Mouse (Mus musculus): ENCODE measurements around the gene Mttp.

Gene Mttp

DNA sequence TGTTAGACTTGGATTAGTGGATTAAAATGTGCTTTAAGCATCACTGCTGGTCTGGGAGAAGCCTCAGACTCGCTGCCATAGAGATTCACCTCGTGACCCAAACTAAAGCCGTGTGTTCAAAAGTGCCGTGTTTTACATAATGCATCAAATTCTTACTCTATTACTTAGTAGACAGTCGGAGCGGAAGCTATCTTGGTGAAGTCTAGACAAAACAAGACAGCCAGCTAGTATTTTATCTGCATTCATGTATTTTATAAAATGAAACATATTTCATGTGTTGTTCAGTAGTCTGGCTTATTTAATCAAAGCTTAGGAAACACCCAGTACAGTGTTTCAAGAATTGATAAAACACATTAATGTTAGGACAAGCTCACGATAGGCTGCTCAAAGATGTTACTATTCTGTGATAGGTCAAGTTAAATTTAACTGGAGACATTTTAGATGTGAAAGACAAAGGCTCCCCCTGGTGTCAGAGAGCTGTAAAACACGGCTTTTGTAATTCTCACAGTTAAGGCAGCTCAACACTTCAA is at the start of gene Mttp:
Gene Mttp (minus strand): TSS at position 327 of the 530 bp plus-strand sequence.
- in situ Hi-C loops (cut with MboI, MseI): loop anchor here (5.0 to 10.0 kb wide), 3 partner anchors 162 to 370 kb away; partner anchors contain the start of gene Dapp1

DNA sequence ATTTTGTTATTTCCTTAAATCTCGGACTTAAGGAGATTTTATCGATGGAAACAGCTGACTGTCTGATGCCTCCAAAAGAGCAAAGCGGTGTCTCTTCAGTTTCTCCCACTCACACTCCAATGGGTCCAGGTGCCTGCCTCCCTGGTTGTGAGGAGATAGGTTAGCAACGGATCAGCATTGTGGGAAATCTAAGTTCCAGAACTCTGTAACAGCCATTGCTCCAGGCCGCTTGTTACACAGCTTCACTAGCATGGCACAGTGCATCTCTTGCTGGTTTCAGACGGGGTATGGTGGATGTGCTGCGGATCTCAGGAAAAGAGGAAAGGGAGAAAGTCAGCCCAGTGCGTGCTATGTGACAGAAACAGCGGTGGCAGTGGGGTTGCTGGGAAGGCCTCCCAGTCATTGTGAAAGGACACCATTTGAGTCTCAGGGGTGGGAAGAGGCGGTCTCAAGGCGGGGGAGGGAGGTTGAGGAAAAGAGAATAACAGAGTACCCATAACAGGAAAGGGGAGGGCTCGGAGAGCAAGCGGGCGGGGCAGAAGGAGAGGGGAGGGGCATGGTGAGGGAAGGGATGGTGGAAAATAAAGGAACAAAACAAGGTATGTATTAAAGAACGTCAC is 49.0 kb upstream of the Mttp start, which contains the start of gene 4930579F01Rik:
Gene 4930579F01Rik (minus strand): TSS at position 143 of the 620 bp plus-strand sequence.
- in situ Hi-C loops (cut with MboI, MseI): no loop called here

DNA sequence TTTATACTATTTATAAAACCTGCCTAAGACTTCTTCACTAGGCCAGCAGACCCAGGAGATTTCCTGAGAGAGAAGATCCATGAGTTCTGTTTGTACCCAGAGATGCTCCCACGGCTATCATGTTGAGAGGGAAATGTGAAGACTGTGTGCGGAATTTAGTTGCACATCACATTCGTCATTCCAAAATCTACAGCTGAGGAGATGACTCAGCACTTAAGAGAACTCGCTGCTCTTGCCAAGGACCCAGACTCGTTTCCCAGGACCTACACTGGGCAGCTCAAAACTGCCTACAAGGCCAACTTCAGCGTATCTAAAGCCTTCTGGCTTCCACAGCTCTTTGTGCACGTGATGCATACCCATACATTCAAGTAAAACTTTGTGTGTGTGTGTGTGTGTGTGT is 47.5 kb upstream of the Mttp start:
- in situ Hi-C loops (cut with MboI, MseI): no loop called here

DNA sequence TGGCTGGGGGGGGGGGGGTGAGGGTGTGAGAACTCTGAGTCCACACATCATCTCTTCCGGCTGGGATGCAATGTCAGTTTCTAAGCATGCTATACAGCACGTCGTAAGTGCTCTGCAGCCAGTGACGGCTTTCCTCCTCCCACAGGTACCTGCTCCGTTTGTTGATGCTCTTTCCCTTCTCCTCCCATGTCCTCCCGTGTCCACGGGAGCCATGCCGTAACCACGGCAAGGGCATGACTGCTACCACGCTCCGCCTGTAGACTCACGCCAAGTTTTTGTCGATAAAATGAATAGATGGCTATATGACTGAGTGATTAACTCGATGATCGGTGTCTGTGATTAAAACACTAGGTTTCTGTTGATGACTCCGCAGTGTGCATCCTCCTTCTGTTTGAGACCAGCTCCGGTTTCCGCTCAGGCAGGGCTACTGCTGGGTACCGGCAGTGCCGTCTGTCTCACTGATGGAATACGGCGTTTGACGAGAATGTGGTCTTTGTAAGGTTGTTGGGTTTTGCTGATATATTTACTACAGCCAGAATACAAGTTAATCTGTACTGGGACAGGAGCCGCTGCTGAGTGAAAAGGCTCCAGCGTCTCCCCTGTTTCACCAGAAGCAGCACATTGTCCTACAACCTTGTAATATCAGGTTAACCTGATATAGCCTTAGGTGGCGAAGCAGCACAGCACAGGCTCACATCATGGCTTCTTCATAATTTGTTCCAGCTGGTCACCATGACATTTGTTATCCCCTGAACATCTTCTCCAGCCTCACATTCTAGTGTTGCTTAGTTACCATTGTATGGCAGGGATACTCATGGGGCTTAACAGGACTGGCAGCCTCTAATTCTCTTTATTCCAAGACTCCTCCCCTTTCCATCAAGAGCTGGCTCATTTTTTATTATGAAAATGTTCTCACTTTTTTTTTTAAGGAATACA is 41.5 kb upstream of the Mttp start:
- in situ Hi-C loops (cut with MboI, MseI): no loop called here

DNA sequence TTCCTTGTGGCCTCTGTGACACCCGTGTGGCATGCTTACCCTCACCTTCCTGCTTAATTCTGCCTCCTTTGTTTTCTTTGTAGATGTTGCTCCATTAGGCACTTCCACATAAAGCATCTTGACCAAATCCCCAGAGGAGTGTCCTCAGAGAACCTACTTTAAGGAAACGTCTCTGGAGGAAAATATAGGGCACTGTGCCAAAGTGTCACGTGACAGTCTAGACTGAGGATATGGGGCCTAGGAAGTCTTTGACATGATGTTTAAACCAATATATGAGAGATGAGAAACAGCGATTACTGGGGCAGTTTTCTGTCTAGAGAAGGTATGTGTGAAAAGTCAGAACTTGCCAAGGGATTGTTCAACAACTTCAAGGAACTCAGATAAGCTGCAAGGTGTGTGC is 40.5 kb upstream of the Mttp start:
- in situ Hi-C loops (cut with MboI, MseI): no loop called here

DNA sequence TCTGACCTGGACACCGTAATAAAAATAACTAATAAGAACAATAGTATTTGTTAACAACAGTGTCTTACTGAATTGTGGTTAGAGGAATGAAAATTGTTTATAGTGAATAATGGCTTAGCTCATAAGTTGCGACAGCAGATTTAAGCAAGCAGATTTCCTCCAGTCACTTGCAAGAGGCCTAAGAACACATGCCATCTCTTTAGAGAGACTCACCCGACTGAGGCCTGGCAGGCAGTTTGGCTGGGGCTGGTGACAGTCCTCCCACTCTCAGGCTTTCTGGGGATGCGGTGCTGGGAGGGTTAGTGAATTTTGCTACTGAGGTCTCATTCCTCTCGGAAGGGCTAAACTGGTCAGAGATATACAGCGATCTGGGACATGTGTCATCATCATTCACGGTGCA is 38.6 kb upstream of the Mttp start:
- in situ Hi-C loops (cut with MboI, MseI): no loop called here

DNA sequence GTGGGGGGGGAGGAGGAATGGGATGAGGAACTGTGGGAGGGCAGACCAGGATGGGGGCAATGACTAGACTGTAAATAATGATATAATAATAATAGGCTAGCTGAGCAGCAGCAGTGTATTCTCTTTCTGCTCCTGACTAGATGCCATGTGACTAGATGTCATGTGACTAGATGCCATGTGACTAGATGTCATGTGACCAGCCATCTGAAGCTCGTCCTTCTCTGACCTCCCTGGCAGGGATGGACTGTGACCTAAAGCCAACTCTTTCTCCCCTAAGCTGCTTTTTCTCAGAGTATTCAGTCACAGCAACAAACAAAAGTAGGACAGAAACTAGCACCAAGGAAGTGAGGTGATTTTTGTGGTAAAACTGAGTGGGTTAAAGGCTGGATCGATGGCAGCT is 37.3 kb upstream of the Mttp start:
- in situ Hi-C loops (cut with MboI, MseI): no loop called here

DNA sequence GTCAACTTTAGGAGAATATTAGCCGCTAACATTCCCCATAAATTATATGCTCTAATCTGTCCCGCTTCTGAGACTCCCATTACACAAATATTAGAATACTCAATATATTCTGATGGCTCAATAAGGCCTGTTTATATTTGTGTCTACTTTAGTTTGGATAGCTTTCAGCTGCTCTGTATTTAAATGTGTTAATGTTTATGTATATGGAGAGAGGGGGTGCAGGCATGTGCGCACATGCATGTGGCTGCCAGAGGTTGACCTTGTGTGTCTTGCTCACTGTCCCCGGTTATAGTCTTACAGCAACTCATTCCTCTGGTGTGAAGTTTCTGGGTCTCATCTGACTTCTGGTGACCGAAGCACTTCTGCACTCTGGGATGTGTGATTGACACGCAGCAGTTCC is 30.8 kb upstream of the Mttp start:
- in situ Hi-C loops (cut with MboI, MseI): no loop called here

DNA sequence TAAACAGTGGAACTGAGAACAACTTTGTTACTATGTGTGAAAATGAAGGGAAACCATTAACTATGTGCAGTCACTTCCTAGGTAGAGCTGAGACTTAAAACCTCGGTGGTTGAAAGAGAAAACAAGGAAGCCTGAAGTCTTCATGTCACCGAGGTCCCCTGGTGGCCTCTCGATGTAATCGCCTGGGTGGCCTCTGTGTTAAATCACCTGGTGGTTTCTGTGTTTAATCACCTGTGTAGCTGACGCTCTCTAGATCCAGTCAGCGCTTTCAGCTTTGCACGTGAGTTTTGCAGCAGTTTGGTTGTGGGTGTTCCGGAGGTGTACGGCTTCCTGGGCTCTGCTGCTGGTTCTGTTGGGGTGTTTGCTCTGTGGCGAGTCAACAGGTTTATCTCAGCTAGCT is 28.5 kb upstream of the Mttp start:
- in situ Hi-C loops (cut with MboI, MseI): no loop called here

DNA sequence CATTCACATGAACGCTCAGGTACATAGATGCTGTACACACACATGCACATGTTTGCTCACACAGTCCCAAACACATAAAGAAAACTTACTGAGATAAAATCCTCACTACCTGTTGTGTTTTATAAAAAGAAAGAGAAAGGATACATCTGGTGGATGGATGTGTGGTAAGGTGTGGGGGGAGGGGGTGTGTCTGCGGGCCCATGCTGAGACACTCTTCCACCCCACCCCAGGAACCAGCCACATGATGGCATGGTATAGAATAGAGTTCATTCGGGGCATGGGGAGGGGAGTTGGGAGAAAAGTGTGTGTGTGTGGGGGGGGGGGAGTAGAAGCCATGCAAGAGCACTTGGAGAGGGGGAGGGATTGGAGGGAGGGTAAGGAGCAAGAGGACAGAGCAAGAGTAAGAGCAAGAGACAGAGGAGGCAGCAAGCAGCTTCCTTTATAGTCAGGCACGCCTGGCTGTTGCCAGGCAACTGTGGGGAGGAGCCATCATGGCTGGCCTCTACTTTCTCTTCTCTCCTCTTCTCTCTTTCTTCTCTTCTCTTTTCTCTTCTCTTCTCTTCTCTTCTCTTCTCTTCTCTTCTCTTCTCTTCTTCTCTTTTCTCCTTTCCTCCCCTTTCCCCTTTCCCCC is 17.9 kb upstream of the Mttp start:
- in situ Hi-C loops (cut with MboI, MseI): no loop called here

DNA sequence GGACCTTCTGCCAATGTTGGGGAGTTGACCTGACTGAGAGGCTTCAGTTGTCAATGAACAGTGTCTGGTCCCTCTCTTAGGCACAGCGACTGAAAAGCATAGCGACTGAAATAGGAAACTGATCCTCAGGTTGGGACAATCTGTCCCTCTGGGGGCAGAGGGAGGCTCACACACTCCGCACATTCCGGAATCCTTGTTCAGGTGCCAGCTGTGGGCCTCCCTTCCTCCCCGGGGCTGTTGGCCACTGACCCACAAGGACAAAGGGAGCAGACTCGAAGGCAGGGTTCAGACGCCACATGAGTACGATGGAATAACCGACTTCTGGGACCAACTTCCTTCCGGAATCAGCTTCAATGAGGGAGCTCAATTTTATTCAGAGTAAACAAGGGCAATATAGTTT is 16.9 kb upstream of the Mttp start:
- in situ Hi-C loops (cut with MboI, MseI): no loop called here

DNA sequence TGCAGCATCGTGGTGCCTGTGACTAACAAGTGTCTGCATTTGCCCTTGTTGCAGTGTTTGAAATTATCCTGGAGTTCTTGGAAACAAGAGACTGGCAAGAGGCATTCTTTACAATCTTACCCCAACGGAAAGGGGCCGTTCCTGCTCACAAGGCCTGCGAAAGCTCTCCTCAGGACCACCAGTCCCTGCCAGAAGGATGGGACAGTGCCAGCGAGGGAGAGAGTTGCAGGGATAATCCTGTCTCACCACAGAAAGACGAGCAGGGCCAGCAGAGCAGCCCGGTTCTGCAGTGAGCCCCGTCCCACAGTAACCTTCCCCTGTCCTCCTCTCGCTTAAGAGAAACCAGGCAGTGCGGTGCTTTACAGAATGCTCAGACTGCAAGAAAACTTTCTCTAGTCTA is 11.9 kb upstream of the Mttp start:
- in situ Hi-C loops (cut with MboI, MseI): no loop called here

DNA sequence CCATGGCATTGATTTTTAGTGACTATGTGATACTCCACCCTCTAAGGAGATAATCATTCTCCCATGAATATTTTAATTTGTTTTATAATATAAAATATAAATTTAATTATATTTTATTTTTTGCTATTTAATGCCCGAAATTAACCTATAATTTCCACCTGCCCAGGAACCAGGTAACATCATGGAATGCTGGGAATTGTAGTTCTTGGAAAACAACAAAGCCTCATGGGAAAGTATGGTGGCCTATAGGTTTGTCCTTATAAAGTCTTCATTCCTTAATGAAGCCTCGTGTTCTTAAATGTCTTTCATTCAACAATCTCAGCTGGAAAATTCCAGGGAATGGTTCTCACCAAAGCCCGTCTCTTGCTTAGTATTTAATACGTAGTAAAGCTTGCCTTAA is 10.3 kb upstream of the Mttp start:
- in situ Hi-C loops (cut with MboI, MseI): no loop called here

DNA sequence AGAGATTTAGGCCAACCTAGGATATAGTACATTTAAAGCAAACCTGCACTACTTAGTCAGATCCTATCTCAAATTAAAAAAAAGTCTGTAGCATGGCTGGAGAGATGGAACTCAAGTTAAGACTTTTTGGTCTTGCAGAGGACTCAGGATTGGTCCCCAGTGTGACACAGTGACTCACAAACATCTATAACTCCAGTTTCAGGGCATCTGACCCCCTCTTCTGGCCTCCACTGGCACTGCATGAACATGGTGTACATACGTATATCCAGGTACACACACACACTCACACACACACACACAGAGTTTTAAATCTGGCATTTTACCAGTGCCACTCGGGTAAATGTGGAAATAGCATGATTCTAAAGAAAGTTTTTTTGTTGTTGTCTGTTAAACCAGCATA is 4.0 kb upstream of the Mttp start:
- in situ Hi-C loops (cut with MboI, MseI): loop anchor here (5.0 to 10.0 kb wide), 2 partner anchors 277 to 374 kb away; no protein-coding TSS in a partner anchor

DNA sequence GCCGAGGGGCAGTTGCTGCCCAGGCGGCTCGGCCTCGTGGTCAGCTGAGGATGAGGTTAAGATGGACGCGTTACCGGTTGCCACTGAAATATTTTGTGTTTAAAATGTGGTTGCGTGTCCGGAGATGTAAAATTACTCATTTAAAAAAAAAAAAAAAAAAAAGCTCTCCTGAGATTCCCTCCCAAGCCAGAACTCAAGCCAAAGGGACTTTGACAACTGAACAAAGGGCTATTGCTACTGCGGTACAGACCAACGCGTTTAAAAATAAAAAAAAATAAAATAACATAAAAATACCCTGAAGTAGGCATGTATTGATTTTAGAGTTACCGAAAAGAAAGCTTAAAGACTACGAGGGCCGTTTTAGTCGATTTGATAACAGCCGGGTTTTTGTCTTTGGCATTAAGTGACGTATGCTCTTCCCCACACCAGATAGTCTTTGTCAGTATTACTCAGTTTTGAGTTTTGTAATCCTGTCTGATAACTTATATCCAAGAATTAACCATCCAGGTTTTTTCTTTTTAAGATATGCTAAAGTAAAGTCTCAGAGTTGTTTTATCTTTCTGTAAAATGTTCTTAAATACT is 617 bp downstream of the Mttp start:
- in situ Hi-C loops (cut with MboI, MseI): loop anchor here (5.0 to 10.0 kb wide), 2 partner anchors 162 to 369 kb away; partner anchors contain the start of gene Dapp1

DNA sequence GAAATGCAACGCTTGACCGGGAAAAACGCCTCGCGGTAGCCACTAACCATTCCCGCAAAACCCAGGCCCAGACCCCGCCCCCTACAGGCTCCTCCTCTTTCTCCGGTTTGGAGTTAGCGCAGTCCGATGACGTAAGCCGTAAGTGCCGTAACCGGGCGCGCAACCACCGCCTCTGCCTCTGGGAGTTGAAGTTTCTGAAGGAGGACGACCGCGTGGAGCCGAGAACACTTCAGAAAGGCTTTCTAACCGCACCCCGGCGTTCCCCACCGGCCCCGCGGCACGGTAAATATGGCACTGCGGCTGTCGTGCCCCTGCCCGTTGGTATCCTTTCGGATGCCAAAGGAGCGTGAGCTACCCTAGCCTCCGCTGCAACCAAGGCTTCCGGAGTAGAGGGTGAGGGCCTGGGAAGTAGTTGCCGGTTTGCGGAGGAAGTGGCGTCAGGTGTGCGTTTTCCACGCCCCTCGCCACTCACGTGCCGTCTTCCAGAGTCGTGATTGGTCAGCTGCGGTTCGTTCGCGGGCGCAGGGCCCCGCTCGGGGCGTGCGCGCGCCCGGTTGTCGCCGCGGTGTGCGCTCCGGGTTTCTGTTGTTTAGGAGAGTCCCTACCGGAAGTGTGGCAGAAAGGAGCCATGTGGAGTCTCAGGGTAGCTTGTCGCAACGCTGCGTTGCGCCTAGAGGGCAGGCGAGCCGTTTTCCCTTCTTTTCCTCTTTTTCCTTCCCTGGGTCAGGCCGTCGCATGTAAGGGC is 1.3 kb downstream of the Mttp start, which contains the start of gene Trmt10a:
Gene Trmt10a (plus strand): TSS at position 134 of the 745 bp plus-strand sequence.
- in situ Hi-C loops (cut with MboI, MseI): loop anchor here (5.0 to 10.0 kb wide), 2 partner anchors 161 to 369 kb away; partner anchors contain the start of gene Dapp1

DNA sequence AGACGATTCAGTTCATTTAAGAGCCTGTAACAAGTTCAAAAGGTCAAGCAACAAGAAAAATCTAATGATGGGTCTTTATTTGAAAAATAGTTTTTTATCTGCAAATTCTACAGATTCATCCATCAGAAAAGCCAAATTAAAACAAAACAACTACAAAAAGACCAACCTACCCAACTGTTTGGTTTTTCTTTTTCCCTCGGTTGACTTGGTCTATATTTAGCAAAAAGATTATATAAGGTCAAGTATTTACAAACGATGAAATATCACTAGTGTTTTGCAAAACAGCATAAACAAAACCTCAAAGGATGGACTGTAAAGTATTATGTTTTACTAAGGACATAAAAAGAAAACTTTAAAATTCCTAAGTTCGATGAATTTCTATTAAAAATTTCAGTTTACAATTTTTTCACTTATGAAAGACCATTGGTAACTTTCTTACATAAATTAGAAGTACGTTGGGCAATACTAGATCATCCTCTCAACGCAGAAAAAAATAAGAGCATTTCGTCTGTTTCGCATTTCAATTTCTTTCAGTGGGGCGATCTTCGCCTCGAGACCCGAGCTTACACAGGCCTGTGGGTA is 1.9 kb downstream of the Mttp start:
- in situ Hi-C loops (cut with MboI, MseI): loop anchor here (5.0 to 10.0 kb wide), 2 partner anchors 161 to 368 kb away; partner anchors contain the start of gene Dapp1

DNA sequence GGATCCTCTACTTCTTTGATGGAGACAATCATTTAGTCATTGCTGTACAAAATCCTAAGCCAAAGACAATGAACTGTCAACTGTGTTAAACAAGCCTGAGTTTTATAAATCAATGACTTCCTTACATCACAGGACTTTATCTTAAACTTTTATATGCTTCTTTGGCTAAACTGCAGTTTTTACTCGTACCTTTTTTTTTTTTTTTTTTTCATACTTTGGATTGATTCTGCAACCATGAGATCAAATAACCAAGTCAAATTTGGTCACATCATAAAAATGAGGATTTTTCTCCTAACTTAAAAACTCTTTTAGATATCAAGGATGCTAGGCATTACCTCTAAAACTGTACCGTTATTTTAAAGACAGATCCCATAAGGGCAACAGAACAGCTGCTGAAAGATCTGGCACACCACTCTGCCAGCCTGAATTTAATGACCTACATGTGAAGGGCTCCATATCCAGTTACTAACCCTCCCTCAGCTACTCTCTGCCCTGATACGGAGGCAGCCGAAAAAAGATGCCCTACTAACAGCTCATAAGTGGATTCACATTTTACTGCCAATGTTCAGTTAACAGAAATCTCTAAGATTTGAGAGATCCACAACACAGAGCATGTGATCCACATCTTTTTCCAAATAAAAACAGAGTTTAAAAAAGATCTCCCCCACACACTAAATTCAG is 2.6 kb downstream of the Mttp start:
- in situ Hi-C loops (cut with MboI, MseI): loop anchor here (5.0 to 10.0 kb wide), 2 partner anchors 160 to 367 kb away; partner anchors contain the start of gene Dapp1

DNA sequence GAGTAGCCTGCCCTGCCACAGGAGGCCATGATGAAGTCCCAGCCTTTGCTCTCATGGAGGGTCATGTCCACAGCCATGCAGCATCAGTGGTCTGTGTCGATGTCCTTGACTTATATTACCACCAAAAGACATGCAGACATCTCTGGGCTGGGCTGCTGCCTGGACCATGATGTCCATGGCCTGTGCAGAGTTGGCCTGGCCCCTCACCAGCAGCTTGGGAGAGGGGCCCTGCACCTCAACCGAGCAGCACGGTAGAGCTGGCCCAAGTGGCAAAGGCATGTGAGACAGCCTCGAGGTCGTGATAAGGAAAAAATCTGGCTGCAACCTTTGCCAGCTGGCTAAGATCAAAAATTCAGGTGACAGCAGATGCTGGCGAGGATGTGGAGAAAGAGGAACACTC is 5.1 kb downstream of the Mttp start:
- in situ Hi-C loops (cut with MboI, MseI): loop anchor here (5.0 to 10.0 kb wide), 2 partner anchors 157 to 365 kb away; partner anchors contain the start of gene Dapp1

All from regulatory T cell (primary cell).